Mouse (Mus musculus) adrenal gland, adult 8-10 months (tissue): ENCODE measurements at regions not wholly inside any gene's neighbourhood (a gene's known extent, or its start where the extent isn't known, plus 50 kb on each side); places are given as distances from the start of the nearest gene placed in this dataset.

Experiments
- DNase-seq: peaks from one replicate; pipeline ENCODE4 v3.0.0; 2022

- DNase-seq = no peak
Measured at GRCm38 (mm10) chr10:119395048-119395447, 58.6 kb upstream of the Grip1 start.

- DNase-seq = no peak
Measured at GRCm38 (mm10) chr10:119387924-119388323, 65.7 kb upstream of the Grip1 start.

GRCm38 (mm10) chr10:119382257-119382656 is 71.4 kb upstream of the Grip1 start:
- DNase-seq = no peak

- no peak for DNase-seq
Measured at GRCm38 (mm10) chr10:119368566-119368965, 85.1 kb upstream of the Grip1 start.

- DNase-seq = no peak
Measured at GRCm38 (mm10) chr10:119363616-119364015, 90.0 kb upstream of the Grip1 start.

GRCm38 (mm10) chr10:119358730-119359292 is 94.8 kb upstream of the Grip1 start:
- no peak for DNase-seq

GRCm38 (mm10) chr10:119342317-119343114 is 102.7 kb upstream of the Cand1 start:
- DNase-seq = no peak

- no peak for DNase-seq
Measured at GRCm38 (mm10) chr10:119340323-119340722, 100.5 kb upstream of the Cand1 start.

- no peak for DNase-seq
Measured at GRCm38 (mm10) chr10:119326912-119327311, 87.1 kb upstream of the Cand1 start.

GRCm38 (mm10) chr10:119319953-119320352 is 80.1 kb upstream of the Cand1 start:
- no peak for DNase-seq

- DNase-seq = no peak
Measured at GRCm38 (mm10) chr10:119318416-119318815, 78.6 kb upstream of the Cand1 start.

GRCm38 (mm10) chr10:119311578-119311977 is 71.7 kb upstream of the Cand1 start:
- DNase-seq = no peak

- DNase-seq = no peak
Measured at GRCm38 (mm10) chr10:119295740-119296139, 55.9 kb upstream of the Cand1 start.

GRCm38 (mm10) chr10:119294454-119295149 is 54.7 kb upstream of the Cand1 start:
- peak; percentile 1 for DNase-seq

- no peak for DNase-seq
Measured at GRCm38 (mm10) chr10:119293372-119293771, 53.5 kb upstream of the Cand1 start.
